Mouse (Mus musculus) liver, embryonic 14.5 days (tissue): ENCODE data around the gene Dhrs2. TPM values are rescaled to one million over a fixed set of nuclear protein-coding genes. Genes with fewer than 3 reads are reported as not detected.
A peak's percentile ranks its signal among the peaks of the same experiment; 100 is the strongest.

Experiments
- ATAC-seq: fragments of 200-750 bp; cut with Nextera tagmentation; 2 replicates; pipeline ENCODE4 v1.8.0; 2017; ENCODE audit warnings: moderate number of reproducible peaks, mild to moderate bottlenecking, moderate library complexity; ENCODE audit not compliant: insufficient read depth
- DNase-seq, 3 experiments: peaks; one replicate each; pipeline ENCODE4 v3.0.0-alpha.2; 2012 to 2013; ENCODE audit warnings: low read depth in 3 of 3, low spot score in 3 of 3
- H3K27ac ChIP-seq: fragments of 300-500 bp; sonication (generic); 2 replicates; pipeline ENCODE4 v1.5.1; 2014; ENCODE audit warnings: moderate library complexity, mild to moderate bottlenecking, control low read depth, inconsistent platforms
- H3K27me3 ChIP-seq: fragments of 300-500 bp; sonication (generic); 2 replicates; pipeline ENCODE4 v1.6.1; 2014; ENCODE audit warnings: mild to moderate bottlenecking, low read length, moderate library complexity; ENCODE audit not compliant: control insufficient read depth, insufficient read depth
- H3K36me3 ChIP-seq: fragments of 300-500 bp; sonication (generic); replicated peaks from 2 replicates; pipeline ENCODE4 v1.6.1; 2014; ENCODE audit warnings: low read depth; ENCODE audit not compliant: control insufficient read depth, insufficient read depth
- H3K4me1 ChIP-seq, 2 experiments: fragments of 200-500 bp in 1 of 2; fragments of 300-500 bp in 1 of 2; sonication (generic) in 1 of 2; replicated peaks; 2 replicates each; pipeline ENCODE4 v1.6.1; 2012 to 2014; ENCODE audit warnings: antibody characterized with exemption in 1 of 2, inconsistent platforms in 1 of 2, low read length in 1 of 2; ENCODE audit not compliant: control insufficient read depth in 2 of 2, insufficient read depth in 2 of 2
- H3K4me2 ChIP-seq: fragments of 300-500 bp; sonication (generic); 2 replicates; pipeline ENCODE4 v1.6.1; 2014; ENCODE audit warnings: low read depth, mild to moderate bottlenecking, control low read depth, moderate library complexity
- H3K4me3 ChIP-seq, 2 experiments: fragments of 200-500 bp in 1 of 2; fragments of 300-500 bp in 1 of 2; sonication (generic) in 1 of 2; 2 replicates each; pipeline ENCODE4 v1.5.1; 2012 to 2014; ENCODE audit warnings: low read depth in 2 of 2, low read length in 2 of 2, mild to moderate bottlenecking in 2 of 2, control low read depth in 1 of 2, inconsistent platforms in 1 of 2, moderate library complexity in 1 of 2; ENCODE audit not compliant: insufficient read depth in 1 of 2
- H3K9ac ChIP-seq: fragments of 300-500 bp; sonication (generic); replicated peaks from 2 replicates; pipeline ENCODE4 v1.6.1; 2014; ENCODE audit warnings: mild to moderate bottlenecking, control low read depth, moderate library complexity
- H3K9me3 ChIP-seq: fragments of 300-500 bp; sonication (generic); 2 replicates; pipeline ENCODE4 v1.6.1; 2016; ENCODE audit warnings: low read length, mixed read lengths; ENCODE audit not compliant: control insufficient read depth
- CTCF ChIP-seq: IDR thresholded peaks from 2 replicates; pipeline ENCODE4 v1.5.1; 2016; ENCODE audit warnings: antibody characterized with exemption, low read depth, control low read depth
- EP300 ChIP-seq: IDR thresholded peaks from 2 replicates; pipeline ENCODE4 v1.6.1; 2016; ENCODE audit warnings: antibody characterized with exemption, low read depth
- WGBS: fragments of 180-500 bp; shearing (Covaris S2); extraction: QIAGEN DNeasy Blood & Tissue Kit; methylation state at CpG from one replicate; pipeline ENCODE4 v1.1.7; 2014; ENCODE audit not compliant: insufficient replicate concordance; 5-methylcytosine and 5-hydroxymethylcytosine counted together
- polyA plus RNA-seq, 2 experiments: library from polyadenylated mRNA; depleted of rRNA in 1 of 2; stranded (reverse) in 1 of 2; unstranded in 1 of 2; fragments of >200 nt; fragmentation: Nextera tagmentation in 1 of 2; extraction: Ambion mirVana in 1 of 2; gene quantifications; 2 replicates each; pipeline versions ENCODE4 v1.2.1 to v1.2.3; 2012 to 2014

Gene Dhrs2
- polyA plus RNA-seq, 2 experiments = 0.06 TPM; not detected in 1

GRCm38 (mm10) chr14:55242664-55243063 is 20.9 kb downstream of the Dhrs2 start:
- Histone ChIP-seq H3K27ac (no peak overlapping the region), H3K9me3 (no peaks in the 10 kb centered on the region), H3K36me3 (no peaks in the 10 kb centered on the region), H3K9ac (no peak overlapping the region), H3K4me3 (no peak overlapping the region), H3K4me2 (no peak overlapping the region), H3K27me3 (no peaks in the 10 kb centered on the region), H3K4me1 (no peaks in the 10 kb centered on the region)
- ATAC-seq (no peak), DNase-seq (no peak)
- 65% methylated on average over 1 of the region's 1 CpGs for WGBS
- TF ChIP-seq CTCF (no peak), EP300 (no peak)

GRCm38 (mm10) chr14:55247181-55247580 is 25.4 kb downstream of the Dhrs2 start:
- H3K9ac ChIP-seq = no peak overlapping the region
- ATAC-seq (no peak), DNase-seq (no peak)
- no peak overlapping the region for H3K27ac ChIP-seq
- no peaks in the 10 kb centered on the region for H3K36me3 ChIP-seq
- 43% methylated on average over 6 of the region's 6 CpGs for WGBS
- no peaks in the 10 kb centered on the region for H3K9me3 ChIP-seq
- no peaks in the 10 kb centered on the region for H3K4me1 ChIP-seq
- H3K4me2 ChIP-seq = no peak overlapping the region
- H3K27me3 ChIP-seq = no peaks in the 10 kb centered on the region
- no peak for TF ChIP-seq EP300
- no peak for TF ChIP-seq CTCF
- no peak overlapping the region for H3K4me3 ChIP-seq

- Histone ChIP-seq H3K36me3 (no peaks in the 10 kb centered on the region), H3K27me3 (no peaks in the 10 kb centered on the region), H3K9ac (no peak overlapping the region), H3K4me2 (no peak overlapping the region), H3K27ac (no peak overlapping the region), H3K4me3 (no peak overlapping the region), H3K4me1 (no peaks in the 10 kb centered on the region), H3K9me3 (no peaks in the 10 kb centered on the region)
- no peak for DNase-seq
- ATAC-seq = no peak
- TF ChIP-seq EP300 = no peak
- TF ChIP-seq CTCF = no peak
- 55% methylated on average over 6 of the region's 6 CpGs for whole genome bisulfite sequencing
Observed at GRCm38 (mm10) chr14:55248284-55248683, 26.5 kb downstream of the Dhrs2 start.

- no peaks in the 10 kb centered on the region for H3K36me3 ChIP-seq
- TF ChIP-seq EP300 = no peak
- H3K4me1 ChIP-seq = no peaks in the 10 kb centered on the region
- DNase-seq (no peak), ATAC-seq (no peak)
- H3K4me2 ChIP-seq = no peak overlapping the region
- H3K9ac ChIP-seq = no peak overlapping the region
- WGBS = 57% methylated on average over 4 of the region's 4 CpGs
- no peaks in the 10 kb centered on the region for H3K27me3 ChIP-seq
- no peak overlapping the region for H3K27ac ChIP-seq
- H3K9me3 ChIP-seq = no peaks in the 10 kb centered on the region
- no peak overlapping the region for H3K4me3 ChIP-seq
Observed at GRCm38 (mm10) chr14:55253580-55253979, 31.8 kb downstream of the Dhrs2 start.

- no peaks in the 10 kb centered on the region for H3K9me3 ChIP-seq
- DNase-seq (no peak), ATAC-seq (no peak)
- no peak overlapping the region for H3K4me3 ChIP-seq
- no peak overlapping the region for H3K27ac ChIP-seq
- 60% methylated on average over 6 of the region's 6 CpGs for WGBS
- no peak overlapping the region for H3K4me2 ChIP-seq
- no peaks in the 10 kb centered on the region for H3K27me3 ChIP-seq
- H3K4me1 ChIP-seq = no peaks in the 10 kb centered on the region
- TF ChIP-seq CTCF = no peak
- no peak for TF ChIP-seq EP300
- no peaks in the 10 kb centered on the region for H3K36me3 ChIP-seq
- H3K9ac ChIP-seq = no peak overlapping the region
Observed at GRCm38 (mm10) chr14:55255443-55255842, 33.6 kb downstream of the Dhrs2 start.

- Histone ChIP-seq H3K9ac (no peak overlapping the region), H3K36me3 (no peaks in the 10 kb centered on the region), H3K4me1 (no peaks in the 10 kb centered on the region; a peak in 2 of 4 replicates), H3K4me2 (no peak overlapping the region), H3K9me3 (no peaks in the 10 kb centered on the region), H3K4me3 (no peak overlapping the region), H3K27me3 (no peaks in the 10 kb centered on the region), H3K27ac (no peak overlapping the region)
- peak; percentile 20 to 39 (median 24) for DNase-seq
- WGBS = 23% methylated on average over 3 of the region's 3 CpGs
- no peak for ATAC-seq
- TF ChIP-seq EP300 (no peak), CTCF (peak; percentile 66)
Observed at GRCm38 (mm10) chr14:55271158-55271557, 49.4 kb downstream of the Dhrs2 start.
